Mouse (Mus musculus) ovary, adult 10 weeks (tissue): ENCODE results near the gene Gm21310. TPM values are rescaled to one million over a fixed set of nuclear protein-coding genes. Genes with fewer than 3 reads are reported as not detected.

ENCODE experiments used
- polyA plus RNA-seq: library from polyadenylated mRNA; stranded (reverse); fragments of 350-450 nt; fragmentation: Illumina TruSeq; extraction: RNeasy Lipid Tissue Mini Kit (QIAGEN cat#74804); gene quantifications from one replicate; pipeline ENCODE4 v1.2.3, GENCODE M21; 2014

Gm21310 gene
- not detected for polyA plus RNA-seq

DNA sequence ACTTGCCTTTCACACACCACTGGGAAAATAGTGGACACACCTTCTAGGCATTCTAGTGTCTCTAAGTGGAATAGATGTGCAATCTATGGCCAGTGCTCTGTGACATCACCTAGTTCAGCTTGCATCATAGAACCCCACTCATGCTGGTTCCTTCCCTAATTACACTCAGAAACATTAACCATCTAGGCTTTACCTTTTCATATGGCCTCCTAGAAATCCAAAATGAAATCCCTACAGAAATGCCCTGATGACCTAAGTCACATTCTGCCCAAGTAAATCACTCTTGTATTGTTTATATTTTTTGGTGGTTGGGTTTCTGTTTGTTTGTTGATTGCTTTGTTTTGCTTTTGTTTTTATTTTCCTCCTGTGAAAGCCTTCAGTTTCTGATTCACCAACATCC lies at the start of gene Gm21310:
Gene Gm21310, minus strand, starts transcription at position 101 of the 400 bp plus-strand sequence.

Other genes with a start within 250 kb of the Gm21310 start
- not detected for gene Gm20834, start 177.4 kb upstream of the Gm21310 start, polyA plus RNA-seq